In genomic region chr5:36776021-36776575, GRCm38 (mm10) we compare ENCODE assay signal across 14 mouse cellular contexts. TPM values are rescaled to one million over a fixed set of nuclear protein-coding genes. Genes with fewer than 3 reads are reported as not detected.
DNase-seq lines count a peak whose midpoint lies in the region; TF ChIP-seq lines count a peak whose summit lies in the region.
"Had no signal": no experiment of that assay in that cellular context is flagged by ENCODE, and none has a peak within 500 bp of the region (broad histone marks: within the 10 kb centered on the region; RNA-seq: fewer than 3 reads in every experiment).

No protein-coding gene starts in this region.

- no peak overlapping the region for H3K4me3 ChIP-seq in heart, embryonic 10.5 days
- no peak overlapping the region for H3K4me3 ChIP-seq in heart, adult 2 months
- H3K4me3 ChIP-seq in testis, adult 2 months (ENCODE audit: control insufficient read depth, low read depth, low read length), result no peak overlapping the region
- H3K4me3 ChIP-seq: embryonic facial prominence, embryonic 12.5 days; forebrain, embryonic 15.5 days; kidney, embryonic 15.5 days; liver, embryonic 13.5 days had no signal

- TF ChIP-seq CTCF in heart, adult 2 months (IDR thresholded peaks at IDR 0.05), result no peak
- no peak for TF ChIP-seq CTCF in testis, adult 2 months (IDR thresholded peaks at IDR 0.05; ENCODE audit: control insufficient read depth, insufficient read depth, insufficient replicate concordance, low read depth, low read length)

- DNase-seq in heart, embryonic 10.5 days (ENCODE audit: low spot score), result no peak
- no peak for DNase-seq in heart, adult 2 months
- no peak for DNase-seq in testis, postnatal 10 days (ENCODE audit: low spot score)
- DNase-seq in gonadal fat pad, adult 2 months (ENCODE audit: low read depth), result peak; percentile 31
- DNase-seq in kidney, adult 8-10 months, result no peak
- no peak for DNase-seq in lung, postnatal 36 days
- DNase-seq: cerebellum, adult 8-10 months; liver, embryonic 13.5 days; lung, postnatal 14 days had no signal

- intact Hi-C loops in heart, adult 2 months (cut with DNase I), result no loop called here

- no peaks in the 10 kb centered on the region for H3K9me3 ChIP-seq in heart, embryonic 10.5 days
- H3K9me3 ChIP-seq: forebrain, embryonic 15.5 days had no signal

- TF ChIP-seq POLR2A in heart, adult 2 months (IDR thresholded peaks at IDR 0.05; ENCODE audit: insufficient read depth, low read depth, low read length), result no peak
- no peak for TF ChIP-seq POLR2A in testis, adult 2 months (IDR thresholded peaks at IDR 0.05; ENCODE audit: control insufficient read depth, low read depth, low read length)

- WGBS in heart, embryonic 10.5 days, result 11% methylated on average over 9 of the region's 9 CpGs
- WGBS in heart, adult 2 months, result 33% methylated on average over 9 of the region's 9 CpGs

- H3K79me2 ChIP-seq in heart, adult 2 months (replicated peaks; ENCODE audit: control insufficient read depth, insufficient read depth, low read length), result no peaks in the 10 kb centered on the region

- no peaks in the 10 kb centered on the region for H3K36me3 ChIP-seq in heart, embryonic 10.5 days
- H3K36me3 ChIP-seq in heart, adult 2 months (ENCODE audit: control insufficient read depth, insufficient read depth, low read length), result no peaks in the 10 kb centered on the region
- no peaks in the 10 kb centered on the region for H3K36me3 ChIP-seq in testis, adult 2 months (ENCODE audit: control insufficient read depth, insufficient read depth, low read length)
- H3K36me3 ChIP-seq: embryonic facial prominence, embryonic 12.5 days; forebrain, embryonic 15.5 days; G1E; kidney, embryonic 15.5 days; liver, embryonic 13.5 days had no signal

- no peaks in the 10 kb centered on the region for H3K27me3 ChIP-seq in heart, embryonic 10.5 days (ENCODE audit: insufficient read depth, poor library complexity, severe bottlenecking)
- H3K27me3 ChIP-seq in heart, adult 2 months (ENCODE audit: control insufficient read depth, insufficient read depth, low read length), result no peaks in the 10 kb centered on the region
- no peaks in the 10 kb centered on the region for H3K27me3 ChIP-seq in testis, adult 2 months (ENCODE audit: control insufficient read depth, insufficient read depth, low read length)
- H3K27me3 ChIP-seq: embryonic facial prominence, embryonic 12.5 days; forebrain, embryonic 15.5 days; kidney, embryonic 15.5 days had no signal

- no peak overlapping the region for H3K9ac ChIP-seq in heart, adult 2 months (ENCODE audit: low read depth, low read length)
- H3K9ac ChIP-seq: embryonic facial prominence, embryonic 12.5 days; forebrain, embryonic 15.5 days; kidney, embryonic 15.5 days; liver, embryonic 13.5 days had no signal

- peak overlapping the region; percentile 79 for H3K27ac ChIP-seq in heart, embryonic 10.5 days
- H3K27ac ChIP-seq in heart, adult 2 months, result no peak overlapping the region
- H3K27ac ChIP-seq in testis, adult 2 months (ENCODE audit: control insufficient read depth, insufficient read depth, low read depth, low read length), result peak overlapping the region; percentile 68
- H3K27ac ChIP-seq: embryonic facial prominence, embryonic 12.5 days; forebrain, embryonic 15.5 days; kidney, embryonic 15.5 days; liver, embryonic 13.5 days had no signal

- peaks cover 29% of the 10 kb centered on the region for H3K4me1 ChIP-seq in heart, embryonic 10.5 days
- H3K4me1 ChIP-seq in heart, adult 2 months (ENCODE audit: control insufficient read depth, insufficient read depth, low read length), result no peaks in the 10 kb centered on the region
- no peaks in the 10 kb centered on the region for H3K4me1 ChIP-seq in testis, adult 2 months (ENCODE audit: control insufficient read depth, insufficient read depth, low read length)
- H3K4me1 ChIP-seq: forebrain, embryonic 15.5 days had no signal

- TF ChIP-seq EP300 in heart, adult 2 months (IDR thresholded peaks at IDR 0.05; ENCODE audit: insufficient read depth, low read depth, low read length), result no peak

RNA-seq across cellular contexts. Expression of gene Mrfap1, which starts 20.5 kb away (rescaled TPM):
- polyA plus RNA-seq in heart, embryonic 10.5 days (2016; fragmentation: Nextera tagmentation; extraction: Ambion mirVana), result 366 and 466 TPM in 2 replicates
- total RNA-seq in heart, adult 2 months (2021), result 100 to 1,000 TPM; 267 to 273 TPM
- polyA plus RNA-seq in heart, adult 2 months (2012; rRNA removed), result 89.1 and 135 TPM in 2 replicates
- 76.5 and 86.7 TPM in 2 replicates for polyA plus RNA-seq in testis, adult 2 months (2012; rRNA removed)
- polyA plus RNA-seq in gonadal fat pad, adult 2 months (2012; rRNA removed), result 102 and 163 TPM in 2 replicates

RNA-seq across cellular contexts. Expression of gene Bloc1s4, which starts 27.6 kb away (rescaled TPM):
- polyA plus RNA-seq in heart, embryonic 10.5 days (2016; fragmentation: Nextera tagmentation; extraction: Ambion mirVana), result 19.5 and 27.1 TPM in 2 replicates
- 10 to 100 TPM; 11.1 to 13.5 TPM for total RNA-seq in heart, adult 2 months (2021)
- polyA plus RNA-seq in heart, adult 2 months (2012; rRNA removed), result 8.8 and 9.7 TPM in 2 replicates
- 22.6 and 22.9 TPM in 2 replicates for polyA plus RNA-seq in testis, adult 2 months (2012; rRNA removed)
- polyA plus RNA-seq in gonadal fat pad, adult 2 months (2012; rRNA removed), result 21.7 and 24.5 TPM in 2 replicates

RNA-seq across cellular contexts. Expression of gene Man2b2, which starts 54.4 kb away (rescaled TPM):
- 12.6 and 20.6 TPM in 2 replicates for polyA plus RNA-seq in heart, embryonic 10.5 days (2016; fragmentation: Nextera tagmentation; extraction: Ambion mirVana)
- total RNA-seq in heart, adult 2 months (2021), result 10 to 100 TPM; 20.3 to 20.6 TPM
- 24.1 and 32.1 TPM in 2 replicates for polyA plus RNA-seq in heart, adult 2 months (2012; rRNA removed)
- 181 and 185 TPM in 2 replicates for polyA plus RNA-seq in testis, adult 2 months (2012; rRNA removed)
- polyA plus RNA-seq in gonadal fat pad, adult 2 months (2012; rRNA removed), result 57.1 and 66.0 TPM in 2 replicates
